Mouse (Mus musculus): ENCODE data around the gene Tmem59l.

Tmem59l gene

DNA sequence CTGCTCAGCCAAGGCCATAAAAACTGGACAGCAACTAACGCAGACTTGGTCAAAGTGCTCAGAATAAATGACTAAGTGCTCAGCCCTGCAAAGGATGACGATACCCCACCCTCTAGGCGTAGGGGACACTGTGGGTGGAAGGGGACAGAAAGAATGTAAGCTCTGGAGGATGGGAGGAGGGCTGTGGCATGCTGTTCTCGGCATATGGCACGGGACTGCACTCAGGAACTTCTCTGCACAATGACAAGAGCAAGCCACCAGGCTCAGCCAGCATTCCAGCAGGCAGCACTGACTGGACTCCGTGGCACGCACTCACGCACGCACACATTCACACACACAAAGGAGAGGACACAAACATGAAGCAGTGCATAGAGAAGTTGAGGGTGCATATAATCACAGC, 26.6 kb downstream of the Tmem59l start:
- DNase-seq (ENCODE audit: low read depth): no peak

DNA sequence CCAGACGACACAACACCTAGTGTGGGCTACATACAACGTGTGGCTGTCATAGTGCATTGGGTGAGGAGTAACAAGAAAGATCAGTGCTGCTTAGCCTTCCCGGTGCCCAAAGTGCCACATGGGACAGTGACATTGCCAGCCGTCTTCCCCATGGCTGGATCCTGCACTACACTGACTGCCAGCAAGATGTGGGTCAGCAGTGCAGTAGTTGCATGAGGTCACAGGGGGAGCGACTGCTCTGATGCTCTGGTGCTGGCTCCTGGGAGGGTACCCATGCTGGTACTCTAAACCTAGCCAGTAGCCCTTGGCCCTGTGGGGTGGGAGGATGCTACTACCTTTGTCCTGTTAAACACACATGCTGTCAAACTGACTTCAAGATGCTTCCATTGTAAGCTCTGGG, 27.0 kb downstream of the Tmem59l start:
- DNase-seq (ENCODE audit: low read depth): no peak

DNA sequence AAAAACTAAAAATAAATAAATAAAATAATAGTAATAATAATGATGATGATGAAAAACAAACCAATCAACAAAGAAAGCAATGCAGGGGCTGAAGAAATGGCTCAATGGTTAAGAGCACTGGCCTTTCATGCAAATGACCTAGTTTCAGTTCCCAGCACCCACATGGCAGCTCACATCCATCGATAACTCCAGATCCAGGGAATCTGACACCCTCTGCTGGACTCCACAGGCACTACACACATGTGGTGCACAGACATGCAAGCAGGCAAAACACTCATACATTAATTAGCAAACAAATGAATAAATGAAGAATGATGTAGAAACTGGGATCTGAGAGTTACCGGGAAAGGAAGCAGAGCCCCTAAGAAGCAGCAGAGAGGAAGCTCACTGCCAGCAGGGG, 27.5 kb downstream of the Tmem59l start:
- no peak for DNase-seq (ENCODE audit: low read depth)

DNA sequence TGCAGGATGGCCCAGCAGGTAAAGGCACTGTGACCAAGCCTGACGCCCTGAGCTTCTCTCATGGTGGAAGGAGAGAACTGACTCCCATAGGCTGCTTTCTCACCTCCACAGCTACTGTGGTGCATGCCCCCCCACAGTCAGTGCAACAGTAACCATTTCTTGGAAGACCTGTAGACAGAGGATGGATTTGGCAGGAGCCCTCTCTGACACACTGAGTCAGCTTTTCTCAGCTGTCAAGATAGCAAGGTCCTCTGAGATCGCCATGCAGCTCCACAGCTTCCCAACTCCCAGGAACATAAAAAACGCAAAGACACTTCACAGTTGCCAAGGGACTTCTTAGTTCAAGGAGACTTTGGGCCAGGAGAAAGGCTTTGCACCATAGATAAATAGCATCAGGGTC, 28.7 kb downstream of the Tmem59l start:
- DNase-seq (ENCODE audit: low read depth): no peak

DNA sequence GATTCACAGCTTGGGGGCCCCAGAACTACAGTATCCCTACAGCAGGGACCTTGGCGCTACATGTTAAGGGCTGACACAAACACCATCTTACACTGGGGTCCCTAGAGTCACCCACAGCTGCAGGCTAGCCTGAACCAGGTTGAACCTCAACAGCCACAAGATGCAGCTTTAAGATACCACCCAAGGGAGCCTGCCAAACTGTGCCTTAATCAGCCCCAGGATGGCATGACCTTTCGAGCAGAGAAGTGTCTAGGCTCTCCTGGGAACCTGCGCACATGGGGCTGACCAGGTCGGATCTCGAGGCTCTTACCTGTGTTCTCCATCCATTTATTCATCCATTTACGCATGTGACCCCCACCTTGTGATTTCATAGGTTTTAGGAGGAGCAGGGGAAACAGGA, 29.3 kb downstream of the Tmem59l start:
- no peak for DNase-seq (ENCODE audit: low read depth)

DNA sequence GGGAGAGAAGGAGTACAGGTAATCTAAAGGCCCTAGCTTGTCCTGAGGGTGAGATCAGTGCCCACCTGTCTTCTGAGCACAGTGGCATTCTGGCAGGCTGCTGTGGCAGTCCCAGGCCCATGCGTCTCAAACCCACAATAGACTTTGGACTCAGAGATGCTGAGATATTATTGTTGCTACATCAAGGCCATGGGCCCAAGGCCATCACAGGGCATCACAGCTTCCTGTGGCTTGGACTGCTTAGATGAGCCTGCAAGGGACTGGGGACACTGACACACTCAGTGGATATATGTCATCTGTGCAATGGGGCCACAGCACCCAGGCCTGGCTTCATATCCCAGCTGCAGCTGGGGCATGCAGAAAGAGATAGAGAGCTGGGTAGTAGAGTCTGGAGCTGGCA, 30.2 kb downstream of the Tmem59l start:
- DNase-seq (ENCODE audit: low read depth): peak; percentile 71

DNA sequence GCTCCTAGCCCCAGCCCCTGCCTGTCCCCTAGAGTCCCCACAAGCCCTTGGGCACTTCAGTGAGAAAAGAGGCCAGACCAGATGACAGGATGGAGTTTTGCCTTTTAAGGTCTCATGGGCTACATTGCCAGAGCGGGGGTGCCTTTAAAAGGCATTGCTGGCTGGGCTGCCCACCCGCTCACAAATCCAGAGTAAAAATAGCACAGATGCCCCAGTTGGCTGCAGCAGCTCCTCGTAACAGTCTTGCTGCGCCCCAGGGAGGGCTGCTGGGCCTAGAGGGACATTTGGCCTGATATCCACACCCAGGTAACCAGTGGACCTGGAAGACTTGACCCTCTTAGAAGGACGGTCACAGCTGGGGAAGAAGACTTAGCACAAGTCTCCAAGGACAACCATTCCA, 33.3 kb downstream of the Tmem59l start:
- DNase-seq (ENCODE audit: low read depth): no peak

DNA sequence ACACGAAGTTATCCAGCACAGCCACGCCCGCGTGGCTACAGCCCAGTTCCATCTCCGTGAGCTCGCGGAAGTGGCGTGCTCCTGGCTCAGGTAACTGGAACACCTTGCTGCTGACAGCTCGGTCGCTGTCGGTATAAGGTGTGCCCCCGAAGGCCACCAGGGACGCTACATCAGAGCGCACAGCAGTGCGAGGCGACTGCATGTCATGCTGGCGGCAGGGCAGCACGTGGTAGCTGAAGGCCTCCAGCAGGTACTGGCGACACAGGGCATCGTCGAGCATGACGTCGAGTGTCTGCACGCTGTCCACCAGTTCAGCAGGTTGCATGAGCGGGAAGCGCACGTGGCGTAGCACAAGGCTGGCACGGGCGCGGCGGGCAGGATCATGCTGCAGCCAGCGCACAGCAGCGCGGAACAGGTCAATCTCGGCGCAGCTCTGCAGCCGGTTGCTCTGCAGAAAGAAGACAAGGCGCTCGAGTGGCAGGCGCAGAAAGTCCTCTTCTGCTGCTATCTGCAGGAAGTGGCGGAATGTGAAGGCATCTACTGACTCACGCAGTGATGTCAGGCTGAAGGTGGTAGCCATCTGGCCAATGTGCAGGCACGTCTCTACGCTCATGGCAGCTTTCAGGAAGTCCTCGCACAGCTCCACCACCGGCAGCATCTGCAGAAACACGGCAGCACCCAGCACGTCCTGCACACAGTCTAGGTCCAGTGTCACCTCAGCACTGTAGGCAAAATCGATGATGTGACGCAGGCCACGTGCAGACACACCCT, 34.8 kb downstream of the Tmem59l start:
- no peak for DNase-seq (ENCODE audit: low read depth)

DNA sequence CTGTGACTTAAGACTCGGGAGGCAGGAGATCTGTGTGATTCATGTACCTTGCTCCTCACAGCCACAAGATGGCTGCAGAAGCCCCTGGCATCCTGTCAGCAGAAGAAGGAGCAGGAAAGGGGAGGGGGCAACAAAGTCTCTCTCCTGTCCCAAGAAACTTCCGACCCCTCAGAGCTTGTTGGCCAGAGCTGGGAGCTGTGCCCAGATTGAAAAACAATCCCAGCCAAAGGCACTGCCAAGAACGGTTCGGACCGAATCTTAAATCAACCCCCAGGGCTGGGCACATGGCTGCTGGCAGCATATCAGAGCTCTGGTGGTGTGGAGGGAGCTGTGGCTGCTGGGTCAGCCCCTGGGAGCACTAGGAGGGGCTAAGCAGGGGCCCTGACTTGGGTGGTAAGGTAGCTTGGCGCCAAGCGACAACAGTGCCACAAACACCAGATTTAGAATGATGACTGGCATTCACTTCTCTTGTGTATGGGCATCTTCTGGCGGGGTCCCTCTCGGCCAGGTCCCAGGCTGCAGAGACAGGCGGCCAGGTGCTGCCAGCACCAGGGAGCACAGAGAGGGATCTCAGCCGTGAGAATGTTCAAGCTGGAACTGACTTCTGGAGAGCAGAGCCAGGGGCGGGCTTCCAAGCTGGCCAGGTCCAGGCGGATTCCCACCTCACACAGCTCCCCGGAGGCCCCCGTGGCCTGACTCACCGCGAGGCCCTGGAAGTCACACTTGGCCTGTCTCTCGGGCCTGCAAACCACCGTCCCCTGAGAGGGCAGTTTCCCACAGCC, 39.3 kb downstream of the Tmem59l start:
- DNase-seq (ENCODE audit: low read depth): no peak

DNA sequence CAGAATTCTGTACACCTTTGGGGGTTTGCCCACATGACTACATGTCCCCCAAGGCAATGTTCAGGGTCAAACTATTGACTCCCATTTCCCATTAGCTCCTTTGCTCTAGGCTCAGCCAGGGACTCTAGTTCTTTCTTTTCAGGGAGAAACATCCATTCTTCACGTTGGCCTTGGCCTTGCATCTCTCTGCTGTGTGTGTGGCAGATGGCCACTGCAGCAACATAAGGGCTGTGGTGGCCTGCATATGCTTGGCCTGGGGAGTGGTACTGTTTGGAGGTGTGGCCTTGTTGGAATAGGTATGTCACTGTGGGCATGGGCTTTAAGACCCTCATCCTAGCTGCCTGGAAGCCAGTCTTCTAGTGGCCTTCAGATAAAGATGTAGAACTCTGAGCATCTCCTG, 41.2 kb downstream of the Tmem59l start:
- no peak for DNase-seq (ENCODE audit: low read depth)

DNA sequence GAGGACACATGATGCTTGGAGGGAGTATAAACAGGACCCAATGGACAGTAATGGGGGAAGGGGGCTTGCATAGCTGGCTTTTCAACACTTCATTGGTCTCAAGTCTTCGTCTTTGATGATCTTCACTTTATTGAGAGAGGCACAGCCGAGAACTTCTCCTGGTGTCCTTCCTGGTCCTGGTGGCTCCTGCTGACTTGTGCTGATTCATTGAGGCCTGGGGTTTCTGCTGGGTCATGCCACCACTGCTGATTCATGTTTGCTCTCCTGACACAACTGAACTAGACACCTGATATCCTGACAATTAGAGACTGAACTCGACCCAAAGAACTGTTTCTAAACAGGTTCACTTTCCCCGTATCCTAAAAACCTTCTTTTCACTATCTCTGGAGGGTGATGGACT, 43.8 kb downstream of the Tmem59l start:
- peak; percentile 67 for DNase-seq (ENCODE audit: low read depth)

DNA sequence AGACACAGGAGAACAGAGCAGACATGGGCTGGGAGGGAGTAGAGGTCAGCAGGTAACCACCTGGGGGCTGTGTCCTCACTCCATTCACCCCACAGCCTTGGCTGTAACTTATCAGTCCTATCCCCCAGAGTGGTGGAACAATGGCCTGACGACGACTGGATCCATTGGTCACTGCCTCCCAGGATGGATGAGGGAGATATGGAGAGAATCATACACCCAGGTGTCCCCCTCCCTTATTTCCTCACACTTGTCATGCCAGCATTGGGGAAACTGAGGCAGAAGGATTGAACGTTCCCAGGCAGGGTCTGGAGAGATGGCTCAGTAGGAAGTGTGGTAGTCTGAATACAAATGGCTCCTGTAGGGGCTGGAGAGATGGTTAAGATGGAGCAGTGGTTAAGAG, 45.6 kb downstream of the Tmem59l start:
- no peak for DNase-seq (ENCODE audit: low read depth)

DNA sequence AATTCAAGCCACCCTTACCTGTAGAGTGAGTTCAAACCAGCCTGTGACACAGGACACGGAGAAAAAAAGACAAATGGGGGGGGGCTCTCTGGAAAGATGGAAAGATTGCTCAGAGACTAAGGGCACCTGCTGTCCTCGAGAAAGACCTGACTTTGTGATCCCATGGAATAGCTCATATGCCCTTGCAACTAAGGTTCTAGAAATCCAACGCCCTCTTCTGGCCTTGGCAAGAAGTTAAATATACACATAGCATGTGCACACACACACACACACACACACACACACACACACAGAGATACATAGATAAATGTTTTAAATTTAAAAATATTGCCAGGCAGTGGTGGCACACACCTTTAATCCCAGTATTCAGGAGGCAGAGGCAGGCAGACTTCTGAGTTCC, 46.9 kb downstream of the Tmem59l start:
- peak; percentile 60 for DNase-seq (ENCODE audit: low read depth)

DNA sequence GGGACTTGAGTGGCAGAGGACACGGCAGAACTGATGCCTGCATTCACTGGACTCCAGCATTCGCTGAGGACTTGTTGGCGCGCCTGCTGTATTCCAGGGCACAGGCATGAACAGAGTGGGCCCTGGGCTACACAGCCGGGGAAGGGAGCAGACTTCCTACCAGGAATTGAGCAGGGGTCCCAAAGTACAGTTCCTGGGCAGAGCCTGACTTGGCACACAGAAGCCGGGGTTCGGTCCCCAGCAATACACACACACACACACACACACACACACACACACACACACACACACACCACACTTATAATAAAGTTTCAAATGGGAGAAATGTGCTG, 47.3 kb downstream of the Tmem59l start:
- no peak for DNase-seq (ENCODE audit: low read depth)

DNA sequence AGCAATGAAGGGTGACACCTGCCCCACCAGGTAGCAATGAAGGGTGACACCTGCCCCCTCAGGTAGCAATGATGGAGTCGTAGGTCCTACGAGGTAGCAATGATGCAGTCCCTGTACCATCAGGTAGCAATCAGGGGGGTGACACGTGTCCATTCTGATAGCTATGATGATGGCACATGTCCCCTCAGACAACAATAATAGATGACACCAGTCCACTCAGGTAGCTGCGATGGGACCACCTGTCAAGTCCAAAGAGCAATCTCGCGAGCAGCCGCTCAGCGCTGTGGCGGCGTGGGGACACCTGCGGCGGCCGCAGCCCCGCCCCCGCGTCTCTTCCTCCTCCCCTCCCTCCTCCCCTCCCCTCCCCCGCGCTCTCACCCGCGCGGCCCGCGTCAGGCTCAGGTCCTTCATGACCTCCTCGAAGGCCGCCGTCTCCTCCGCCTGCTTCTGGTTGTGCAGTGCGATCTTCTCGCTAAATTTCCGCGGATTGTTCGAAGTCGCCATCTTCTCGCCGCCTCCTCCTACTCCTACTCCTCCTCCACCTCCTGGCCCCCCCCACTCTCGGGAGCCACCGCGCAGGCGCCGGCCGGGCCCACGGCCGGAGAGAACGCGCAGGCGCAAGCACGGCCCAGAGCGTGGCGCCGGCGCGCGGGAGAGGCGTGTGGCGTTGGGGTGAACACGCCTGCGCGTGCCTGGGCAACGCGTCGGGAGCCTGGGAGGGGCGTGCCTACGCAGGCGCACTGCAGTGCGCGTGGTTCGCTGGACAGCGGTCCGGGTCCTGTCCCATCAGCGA, 47.9 kb downstream of the Tmem59l start, which contains the start of gene Crtc1:
Gene Crtc1 (minus strand): TSS at position 525 of the 793 bp plus-strand sequence.
- DNase-seq (ENCODE audit: low read depth): peak; percentile 95

DNA sequence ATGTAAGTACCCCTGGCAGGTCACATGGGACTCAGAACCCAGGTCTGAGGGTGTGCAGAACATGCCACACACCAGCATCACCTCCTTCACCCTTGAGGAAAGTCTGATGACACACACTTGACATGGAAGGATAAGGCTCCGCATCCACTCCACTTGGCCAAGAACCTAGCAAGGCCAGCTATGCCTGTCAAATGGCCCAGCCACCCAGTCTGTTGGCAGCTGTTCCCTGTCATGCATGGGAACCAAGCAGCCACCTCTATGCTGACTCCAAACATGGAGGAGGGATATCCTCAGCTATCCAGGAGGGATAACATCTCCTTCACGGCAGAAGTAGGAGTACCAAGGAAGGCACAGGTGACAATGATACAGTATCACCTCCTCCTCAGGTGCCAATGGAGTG, 48.7 kb downstream of the Tmem59l start:
- no peak for DNase-seq (ENCODE audit: low read depth)

DNA sequence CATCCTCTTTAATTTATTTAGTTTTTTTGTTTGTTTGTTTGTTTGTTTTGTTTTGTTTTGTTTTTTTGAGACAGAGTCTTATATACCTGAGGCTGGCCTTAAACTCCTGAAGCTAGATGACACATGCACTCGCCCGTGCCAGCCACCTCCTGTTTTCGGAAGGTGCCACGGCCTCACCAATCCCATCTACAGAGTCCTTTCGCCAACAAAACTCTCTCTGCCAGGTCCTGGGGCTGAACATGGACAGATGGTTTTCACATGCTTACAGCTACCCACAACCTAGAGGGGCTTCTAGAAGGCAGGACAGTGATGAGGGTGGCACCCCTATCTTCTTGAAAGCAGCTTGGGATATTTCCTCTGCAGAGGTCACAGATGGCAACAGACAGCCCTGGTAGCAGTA, 52.0 kb downstream of the Tmem59l start:
- no peak for DNase-seq (ENCODE audit: low read depth)
